Mouse (Mus musculus) liver, adult 2 months (tissue): ENCODE measurements around the gene Kif13a.

Experiments
- CTCF ChIP-seq: fragments of 200-500 bp; IDR thresholded peaks from 2 replicates; pipeline ENCODE4 v1.5.1; 2011; ENCODE audit warnings: low read depth, low read length, control low read depth
- POLR2A ChIP-seq: fragments of 200-500 bp; IDR thresholded peaks from 2 replicates; pipeline ENCODE4 v1.6.1; 2011; ENCODE audit warnings: low read length, control low read depth; ENCODE audit not compliant: insufficient read depth; ENCODE audit errors: extremely low read depth

DNA sequence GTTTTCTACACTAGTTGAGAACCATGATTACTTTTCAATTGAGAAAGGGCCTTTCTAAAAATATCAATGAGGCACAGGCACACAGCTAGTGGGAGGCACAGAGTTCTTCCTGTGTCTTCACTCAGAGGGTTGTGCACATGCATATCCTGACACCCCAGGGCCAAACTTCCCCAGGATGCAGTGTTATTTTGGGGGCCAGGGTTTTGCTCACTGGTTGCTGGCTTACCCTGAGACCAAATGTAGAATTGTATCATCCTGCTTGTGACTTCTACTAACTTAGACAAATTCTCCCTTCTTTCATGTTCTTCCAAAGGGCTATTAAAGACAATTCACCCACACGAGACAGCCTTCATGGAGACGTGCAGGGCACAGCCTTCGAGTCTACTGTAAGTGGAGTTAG lies 45.7 kb downstream of the Kif13a start:
- TF ChIP-seq POLR2A (no peak), CTCF (no peak)
